33 mouse cellular contexts compared by ENCODE assay signal in the genomic region with DNA sequence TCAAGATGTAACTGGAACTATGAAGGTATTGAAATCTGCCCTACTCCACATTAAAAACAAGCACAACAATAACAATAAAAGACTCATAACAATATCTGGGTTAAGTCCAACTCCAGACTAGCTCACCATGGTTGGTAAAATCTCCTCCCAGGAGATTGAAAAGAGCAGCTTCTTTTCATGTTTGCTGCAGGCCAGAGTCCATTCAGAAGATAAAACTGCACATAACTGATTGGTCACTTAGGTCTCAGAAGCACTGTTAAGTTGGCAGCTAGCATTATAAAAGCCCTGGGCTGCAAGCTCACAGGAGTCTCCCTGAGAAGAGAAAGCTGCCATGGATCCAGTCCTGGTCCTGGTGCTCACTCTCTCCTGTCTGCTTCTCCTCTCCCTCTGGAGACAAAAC. TPM values are rescaled to one million over a fixed set of nuclear protein-coding genes. Genes with fewer than 3 reads are reported as not detected.
"Had no signal": no experiment of that assay in that cellular context is flagged by ENCODE, and none has a peak within 500 bp of the region (broad histone marks: within the 10 kb centered on the region; RNA-seq: fewer than 3 reads in every experiment).

Gene Cyp2c55, plus strand, starts transcription at position 305 of the 400 bp plus-strand sequence.

- H3K9ac ChIP-seq: heart, embryonic 12.5 days; hindbrain, embryonic 12.5 days; hindbrain, embryonic 14.5 days; kidney, embryonic 15.5 days; limb, embryonic 13.5 days; limb, embryonic 15.5 days; liver, embryonic 14.5 days had no signal

- H3K4me1 ChIP-seq: heart, embryonic 10.5 days; heart, embryonic 12.5 days; hindbrain, embryonic 10.5 days; hindbrain, embryonic 12.5 days; kidney, embryonic 15.5 days; limb, embryonic 13.5 days; limb, embryonic 15.5 days had no signal

- H3K4me2 ChIP-seq: heart, embryonic 12.5 days; hindbrain, embryonic 12.5 days; hindbrain, embryonic 14.5 days; kidney, embryonic 15.5 days; limb, embryonic 13.5 days; limb, embryonic 15.5 days; liver, embryonic 11.5 days had no signal

- ATAC-seq: hindbrain, embryonic 16.5 days; inflammation-experienced regulatory T-cells, adult 6 months had no signal

- H3K36me3 ChIP-seq: heart, embryonic 10.5 days; heart, embryonic 12.5 days; hindbrain, embryonic 10.5 days; hindbrain, embryonic 12.5 days; kidney, embryonic 15.5 days; limb, embryonic 13.5 days; limb, embryonic 15.5 days had no signal

- H3K27ac ChIP-seq: gastrocnemius, adult 2 months; heart, embryonic 10.5 days; hindbrain, embryonic 10.5 days; hindbrain, embryonic 12.5 days; hindbrain, embryonic 14.5 days; kidney, embryonic 15.5 days; kidney, postnatal 0 days; layer of hippocampus, adult 2 months; limb, embryonic 13.5 days; limb, embryonic 15.5 days; liver, embryonic 14.5 days had no signal

- H3K9me3 ChIP-seq: heart, embryonic 10.5 days; heart, embryonic 12.5 days; hindbrain, embryonic 10.5 days; hindbrain, embryonic 12.5 days; kidney, embryonic 15.5 days; limb, embryonic 13.5 days; limb, embryonic 15.5 days had no signal

- H3K4me3 ChIP-seq: gastrocnemius, adult 2 months; heart, embryonic 10.5 days; heart, embryonic 12.5 days; hindbrain, embryonic 10.5 days; hindbrain, embryonic 12.5 days; kidney, embryonic 15.5 days; layer of hippocampus, adult 2 months; limb, embryonic 13.5 days; limb, embryonic 15.5 days had no signal

- DNase-seq: gastrocnemius, adult 2 months; gastrocnemius, postnatal 10 days; gastrocnemius, postnatal 25 days; heart, adult 18-20 months; heart, postnatal 10 days; heart, postnatal 4 days; kidney, adult 11 months; kidney, adult 2 months; kidney, adult 9 months; kidney, postnatal 14 days; kidney, postnatal 36 days; left cerebral cortex, postnatal 4 days had no signal

- H3K27me3 ChIP-seq: heart, embryonic 12.5 days; hindbrain, embryonic 12.5 days; kidney, embryonic 15.5 days; limb, embryonic 13.5 days; limb, embryonic 15.5 days had no signal

RNA-seq across cellular contexts. Expression of gene Cyp2c55, which starts in this region (rescaled TPM):
- total RNA-seq: gastrocnemius, adult 2 months; gastrocnemius, postnatal 10 days; gastrocnemius, postnatal 25 days; gastrocnemius, postnatal 4 days; granulocyte monocyte progenitor cell, adult 5-6 weeks; heart, adult 8-10 months; heart, postnatal 10 days; heart, postnatal 25 days; heart, postnatal 4 days had no signal
- polyA plus RNA-seq: frontal cortex, adult 2 months; heart, embryonic 12.5 days; heart, embryonic 14.5 days; hindbrain, embryonic 10.5 days; hindbrain, embryonic 12.5 days; hindbrain, embryonic 14.5 days; inflammation-experienced regulatory T-cells, adult 6 months; kidney, postnatal 0 days; limb, embryonic 11.5 days; limb, embryonic 13.5 days; limb, embryonic 15.5 days; liver, embryonic 11.5 days had no signal
